Mouse (Mus musculus) frontal cortex, postnatal 25 days (tissue): Measurements from ENCODE around the gene Eif4ebp2.
A peak's percentile ranks its signal among the peaks of the same experiment; 100 is the strongest.

ENCODE experiments used
- DNase-seq, 2 experiments: peaks; one replicate each; pipeline ENCODE4 v3.0.0; 2022; ENCODE audit warnings: low spot score in 2 of 2

The Eif4ebp2 gene

DNA sequence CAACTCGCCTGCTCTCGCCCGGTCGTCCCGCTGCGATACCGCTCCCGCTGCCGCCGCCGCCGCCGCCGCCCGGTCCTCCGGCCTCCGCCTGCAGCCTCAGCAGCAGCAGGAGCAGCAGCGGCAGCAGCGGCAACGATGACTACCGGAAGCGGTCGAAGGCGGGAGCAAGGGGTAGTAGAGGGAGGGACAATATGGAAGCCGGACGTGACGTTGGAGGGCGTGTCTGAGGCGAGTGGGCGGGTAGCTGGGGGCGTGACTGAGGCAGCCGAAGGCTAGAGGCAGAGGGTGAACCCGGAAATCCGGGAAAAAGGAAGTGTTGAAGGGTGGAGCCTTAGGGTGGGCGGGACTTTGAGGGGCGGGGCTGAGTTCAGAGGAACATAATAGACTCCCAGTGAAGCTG lies at the start of gene Eif4ebp2:
Gene Eif4ebp2 (minus strand): TSS at position 17 of the 400 bp plus-strand sequence.
- peak; percentile 89 to 96 for DNase-seq

DNA sequence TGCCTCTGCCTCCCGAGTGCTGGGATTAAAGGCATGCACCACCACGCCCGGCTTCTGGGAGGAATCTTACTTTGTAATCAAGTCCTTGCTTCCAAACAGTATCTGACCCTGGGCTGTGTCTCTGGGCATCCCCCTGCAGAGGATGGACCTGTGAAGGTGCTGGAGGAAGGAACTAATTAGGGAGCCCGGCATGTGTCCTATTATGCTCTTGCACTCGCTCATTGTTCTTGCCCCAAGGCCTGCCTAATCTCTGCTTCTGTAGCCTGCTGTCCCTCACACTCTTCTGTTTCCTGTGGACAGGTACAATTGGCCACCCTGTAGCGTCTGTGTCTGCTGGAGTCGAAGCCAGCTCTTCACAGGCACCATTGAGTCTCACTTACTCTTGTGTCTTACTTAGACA lies 48.3 kb upstream of the Eif4ebp2 start:
- DNase-seq: no peak

DNA sequence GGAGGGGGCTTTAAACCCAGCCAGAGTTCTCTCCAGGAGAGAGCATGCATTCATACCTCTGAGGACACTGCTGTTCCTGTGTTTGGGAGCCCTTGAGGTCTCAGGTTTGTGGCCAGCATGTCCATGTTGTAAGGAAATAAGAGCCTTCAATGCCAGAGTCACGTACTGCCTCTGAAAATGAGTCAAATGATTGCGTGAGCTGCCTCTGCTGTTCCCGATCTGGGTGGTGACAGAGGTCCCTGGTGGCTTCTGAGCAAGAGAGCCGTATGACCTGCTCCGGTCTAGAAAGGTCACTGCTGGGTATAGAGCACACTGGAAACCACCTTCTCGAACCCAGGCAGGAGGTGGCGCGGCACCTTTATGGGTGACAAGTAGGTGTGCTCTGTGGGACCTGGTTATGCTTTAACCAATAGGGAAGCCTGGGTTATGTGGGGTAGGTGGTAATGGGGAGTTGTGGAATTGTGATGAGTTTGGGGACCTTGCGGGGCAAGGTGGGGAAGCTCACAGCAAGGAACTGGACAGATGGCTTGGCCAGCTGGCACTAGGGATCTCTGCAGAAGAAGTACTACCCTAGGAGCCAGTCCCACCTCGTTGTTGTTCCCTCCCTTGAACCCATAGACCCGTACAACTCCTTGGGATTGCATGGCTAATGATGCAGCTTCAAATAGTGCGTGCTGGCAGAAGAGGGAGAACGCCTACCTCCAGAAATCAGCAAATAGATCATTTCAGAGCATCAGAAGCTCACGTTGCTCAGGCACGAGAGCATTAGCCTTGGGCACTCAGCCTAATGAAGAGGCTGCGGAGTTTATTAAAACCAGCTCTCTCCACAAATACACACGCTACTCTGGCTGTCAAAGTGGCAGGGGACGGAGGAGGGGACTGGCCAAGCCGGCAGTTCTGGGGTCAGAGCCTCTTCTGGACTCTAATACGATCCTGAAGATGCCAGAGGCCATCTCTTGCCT lies 47.3 kb upstream of the Eif4ebp2 start:
- DNase-seq: no peak

DNA sequence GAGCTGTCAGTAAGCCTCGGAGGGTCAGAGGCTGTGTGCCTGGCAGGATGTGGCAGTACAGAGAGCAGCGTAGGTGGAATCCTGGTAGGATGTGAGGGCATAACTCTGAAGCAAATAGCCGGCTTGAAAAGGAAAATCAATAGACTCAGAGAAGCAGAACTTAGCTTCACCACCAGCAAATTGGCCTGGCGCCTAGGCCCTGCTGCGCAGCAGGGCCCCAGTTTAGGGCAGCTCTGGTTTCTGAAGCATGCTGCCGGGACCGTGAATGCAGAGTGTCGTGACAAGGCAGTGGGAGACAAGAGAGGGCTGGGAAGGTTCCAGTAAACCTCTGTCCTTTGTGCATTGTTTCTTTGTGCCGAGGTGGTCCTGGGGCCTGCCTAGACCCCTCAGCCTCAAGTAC lies 43.8 kb upstream of the Eif4ebp2 start:
- DNase-seq: no peak

DNA sequence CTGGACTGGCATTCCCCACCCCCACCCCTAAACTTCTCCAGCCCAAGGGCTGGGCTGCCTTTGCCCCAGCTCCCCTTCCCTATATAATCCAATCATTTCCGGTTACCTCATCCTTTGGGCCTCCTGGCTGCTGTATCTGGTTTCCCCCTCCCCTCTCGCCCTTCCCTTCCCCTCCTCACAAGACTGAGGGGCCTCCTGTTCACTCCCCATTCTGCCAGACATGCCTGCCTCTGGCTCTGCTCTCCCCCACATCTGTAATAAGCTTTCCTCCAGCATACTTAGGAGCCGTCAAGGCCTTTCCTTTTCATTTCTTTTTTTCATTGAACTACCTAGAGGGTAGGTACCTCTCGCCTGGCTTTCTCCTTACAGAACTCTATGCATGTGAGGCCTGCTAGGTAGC lies 43.0 kb upstream of the Eif4ebp2 start:
- DNase-seq: no peak

DNA sequence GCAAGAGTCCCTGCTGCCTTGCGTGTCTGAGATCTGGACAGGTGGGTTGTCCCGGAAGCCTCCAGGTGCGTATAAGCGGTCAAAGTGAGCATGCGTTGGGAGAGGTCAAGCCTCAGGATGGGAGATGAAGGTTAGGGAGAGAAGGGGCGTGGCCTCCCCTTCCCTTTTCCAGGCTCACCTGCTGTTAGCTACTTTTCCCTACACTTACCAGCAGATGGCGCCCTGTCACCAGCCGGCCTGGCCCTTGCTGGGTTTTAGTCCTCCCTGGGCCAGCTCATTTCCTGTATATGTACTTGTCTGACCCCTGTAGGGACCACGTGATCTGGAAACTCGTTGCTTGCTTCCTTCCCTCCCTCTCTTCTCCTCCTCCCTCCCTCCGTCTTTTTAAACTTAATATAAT lies 39.6 kb upstream of the Eif4ebp2 start:
- DNase-seq: peak; percentile 59 to 60

DNA sequence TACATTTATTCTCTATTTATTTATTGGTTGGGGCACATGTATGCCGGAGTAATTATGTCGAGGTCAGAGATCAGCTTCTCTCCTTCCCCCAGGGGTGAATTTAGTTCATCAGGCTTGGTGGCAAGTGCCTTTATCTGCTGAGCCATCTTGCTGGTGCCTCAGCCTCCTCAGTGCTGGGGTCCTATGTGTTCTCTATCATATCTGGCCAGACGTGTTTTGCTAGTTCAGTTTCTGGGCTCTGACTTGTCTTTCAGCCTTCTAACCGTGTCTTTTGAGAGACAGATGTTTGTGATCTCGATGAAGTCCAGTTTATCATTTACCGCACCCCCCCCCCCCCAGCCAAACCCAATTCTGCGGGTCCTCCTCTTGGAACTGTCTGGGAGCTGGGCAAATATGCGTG lies 39.1 kb upstream of the Eif4ebp2 start:
- no peak for DNase-seq

DNA sequence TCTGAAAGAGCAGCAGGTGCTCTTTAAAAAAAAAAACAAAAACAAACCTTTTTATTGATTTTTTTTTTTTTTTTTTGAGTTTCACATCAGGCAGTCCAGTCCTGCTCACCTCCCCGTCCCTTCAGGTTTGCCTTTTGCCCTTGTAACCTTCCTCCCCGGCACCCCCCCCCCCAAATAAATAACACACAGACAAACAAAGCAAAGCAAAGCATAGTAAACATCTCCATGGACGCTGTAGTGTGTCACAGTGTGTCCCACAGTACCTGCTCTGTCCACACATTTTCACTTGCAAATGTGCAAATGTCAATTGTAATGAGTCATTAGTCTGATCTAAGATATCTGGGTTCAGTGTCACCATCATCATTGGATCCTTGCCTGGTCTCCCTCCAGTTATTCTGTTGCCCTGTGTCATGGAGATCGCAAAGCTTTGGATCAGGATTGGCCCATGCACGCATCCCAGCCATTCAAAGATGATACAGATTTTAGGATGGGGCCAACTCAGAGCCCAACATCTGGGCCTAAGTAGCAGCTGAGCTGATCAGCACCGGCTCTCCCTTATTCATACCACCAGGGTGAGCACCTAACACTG lies 36.2 kb upstream of the Eif4ebp2 start:
- DNase-seq: no peak

DNA sequence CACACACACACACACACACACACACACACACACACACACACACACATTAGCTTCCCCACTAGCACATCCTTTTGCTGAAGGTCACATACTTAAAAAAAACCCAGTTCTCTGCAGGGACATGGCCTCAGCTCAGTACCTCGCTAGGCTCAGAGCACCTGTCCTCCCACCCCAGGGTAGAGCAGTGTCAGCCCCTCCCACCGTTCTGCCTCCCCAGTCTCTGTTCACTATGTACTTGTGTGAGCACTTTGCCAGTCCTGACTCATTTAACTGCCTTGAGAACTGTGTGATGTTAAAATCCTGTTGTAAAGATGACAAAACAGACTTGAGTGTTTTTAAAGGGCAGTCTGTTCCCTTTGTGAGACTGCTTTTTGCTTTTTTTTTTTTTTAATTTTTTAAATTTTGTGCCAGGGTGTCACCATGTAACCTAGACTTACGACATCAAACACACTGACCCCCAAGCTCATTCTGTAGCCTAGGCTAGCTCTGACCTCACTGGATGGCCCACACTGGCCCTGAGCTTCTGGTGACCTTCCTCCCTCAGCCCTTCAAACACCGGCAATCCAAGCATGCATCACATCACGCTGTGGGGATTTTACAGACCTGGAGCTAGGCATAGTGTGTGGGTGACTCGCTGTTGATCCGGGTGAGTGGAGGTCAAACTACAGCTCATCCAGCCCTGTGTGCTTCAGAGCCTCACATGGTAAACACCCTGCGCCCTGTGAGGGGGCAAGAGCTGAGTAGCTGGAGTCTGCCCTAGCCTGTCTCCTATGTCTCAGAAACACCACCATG lies 34.3 kb upstream of the Eif4ebp2 start:
- DNase-seq: no peak

DNA sequence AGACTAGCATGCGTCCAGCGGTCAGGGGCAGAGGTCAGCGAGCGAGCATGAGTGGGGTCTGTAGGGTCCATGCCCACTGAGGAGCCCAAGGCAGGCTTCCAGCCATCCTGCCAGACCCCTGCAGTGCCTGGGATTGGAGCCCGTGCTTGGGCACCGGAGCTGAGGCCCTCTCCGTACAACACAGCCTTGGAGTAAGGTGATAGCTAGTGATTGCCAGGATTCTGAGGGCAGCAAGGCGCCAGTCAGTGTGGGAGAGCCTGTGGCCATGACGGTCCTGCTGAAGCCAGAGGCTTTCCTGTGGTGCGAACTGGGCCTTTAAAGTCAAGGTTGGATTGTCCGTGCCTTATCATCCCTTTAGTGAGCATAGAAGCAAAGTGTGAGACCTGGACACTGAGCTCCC lies 32.3 kb upstream of the Eif4ebp2 start:
- DNase-seq: no peak

DNA sequence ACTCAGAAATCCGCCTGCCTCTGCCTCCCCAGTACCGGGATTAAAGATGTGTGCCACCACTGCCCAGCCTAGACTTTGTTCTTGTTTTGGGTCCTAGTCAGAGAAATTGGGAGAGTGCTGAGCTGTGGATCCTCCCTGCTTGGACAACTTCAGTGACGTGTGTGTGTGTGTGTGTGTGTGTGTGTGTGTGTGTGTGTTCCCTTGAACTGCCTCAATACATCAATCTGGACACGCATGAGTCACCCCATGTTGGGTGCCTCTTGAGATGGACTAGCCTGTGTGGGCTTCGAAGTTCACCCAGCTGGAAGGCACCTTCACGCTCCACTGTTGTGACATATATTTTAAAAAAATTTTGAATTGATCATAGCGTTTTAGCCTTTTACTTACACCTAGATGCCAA lies 30.3 kb upstream of the Eif4ebp2 start:
- no peak for DNase-seq

DNA sequence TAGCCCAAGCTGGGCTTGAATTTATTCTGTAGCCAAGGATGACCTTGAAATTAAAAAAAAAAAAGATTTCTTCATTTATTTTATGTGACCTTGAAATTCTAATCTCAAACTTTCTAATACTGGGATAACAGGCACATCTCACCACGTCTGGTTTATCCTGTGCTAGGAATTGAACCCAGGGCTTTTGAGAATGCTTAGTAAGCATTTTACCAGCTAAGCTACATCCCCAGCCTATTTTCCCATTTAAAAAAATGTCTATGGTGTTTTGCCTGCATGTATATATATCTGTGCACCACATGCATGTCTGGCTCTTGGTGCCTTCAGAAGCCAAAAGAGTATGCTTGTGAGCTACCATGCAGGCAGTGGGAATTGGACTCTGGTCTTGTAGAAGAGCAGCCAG lies 28.0 kb upstream of the Eif4ebp2 start:
- no peak for DNase-seq

DNA sequence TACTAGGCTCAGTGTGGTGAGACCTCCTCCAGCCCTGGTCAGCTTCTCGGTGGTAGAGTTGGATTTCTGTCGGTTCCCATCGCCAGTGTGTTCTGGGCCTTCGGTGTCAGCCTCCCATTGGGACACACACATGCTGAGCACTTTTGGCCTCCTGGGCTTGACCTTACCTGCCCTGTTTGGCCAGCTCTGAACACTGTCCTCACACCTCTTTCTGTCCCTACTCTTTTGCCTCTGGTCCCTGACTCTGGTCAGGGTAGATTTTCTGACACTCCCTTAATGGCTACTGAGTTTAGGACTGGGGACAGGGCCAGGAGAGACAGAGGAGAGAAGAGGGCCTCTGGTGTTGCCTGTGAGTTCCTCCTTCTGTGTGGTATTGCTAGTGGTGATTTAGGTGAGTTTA lies 27.5 kb upstream of the Eif4ebp2 start:
- DNase-seq: no peak

DNA sequence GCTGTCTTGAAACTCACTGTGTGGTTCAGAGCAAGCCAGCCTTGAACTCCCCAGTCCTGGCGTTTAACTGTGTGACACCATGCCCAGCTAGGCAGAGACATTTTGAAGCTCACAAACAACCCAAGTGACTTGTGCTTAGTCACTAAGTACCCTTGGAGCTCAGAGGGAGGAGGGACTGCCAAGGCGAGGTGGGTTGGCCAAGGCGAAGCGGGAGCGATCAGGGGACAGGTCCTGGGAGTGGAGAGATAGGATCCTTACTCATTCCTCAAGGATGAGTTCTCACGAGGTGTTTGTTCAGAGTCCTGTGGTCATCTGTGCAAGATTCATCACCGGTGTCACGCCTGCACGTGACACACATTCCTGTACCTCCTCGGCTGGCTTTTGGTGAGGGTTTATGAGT lies 27.0 kb upstream of the Eif4ebp2 start:
- DNase-seq: no peak

DNA sequence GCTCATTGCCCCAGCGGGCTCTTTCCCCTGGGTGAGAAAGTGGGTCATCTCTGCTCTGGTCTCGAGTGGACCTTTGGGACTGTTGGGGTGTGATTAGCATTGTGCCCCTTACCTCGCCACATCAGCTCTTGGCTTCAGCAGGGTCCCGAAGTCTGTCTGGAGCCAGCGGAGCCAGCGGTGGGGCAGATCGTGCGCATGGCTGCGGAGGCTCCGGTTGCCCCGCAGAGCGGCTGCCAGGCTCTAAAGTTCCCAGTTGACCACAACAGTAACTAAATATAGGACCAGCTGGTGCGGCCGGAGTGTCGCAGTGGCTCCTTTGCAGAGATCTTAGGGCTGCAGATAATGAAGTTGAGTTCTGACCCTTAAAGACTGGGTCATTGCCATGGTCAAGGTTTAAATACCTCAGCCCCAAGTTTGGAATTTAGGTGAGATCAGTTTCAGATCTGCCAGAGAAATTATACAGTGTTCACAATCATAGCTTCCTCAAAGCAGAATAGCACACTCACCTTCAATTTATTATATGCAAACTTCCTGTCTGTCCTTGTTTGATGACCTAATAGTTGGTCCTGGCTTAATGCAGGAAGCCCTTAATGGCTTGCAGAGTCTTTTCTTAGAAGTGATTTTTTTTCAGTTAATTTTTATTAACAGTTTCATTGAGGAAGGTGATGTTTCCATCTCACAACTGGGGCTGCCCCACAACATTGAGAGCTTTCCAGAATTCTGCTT lies 24.1 kb upstream of the Eif4ebp2 start:
- no peak for DNase-seq

DNA sequence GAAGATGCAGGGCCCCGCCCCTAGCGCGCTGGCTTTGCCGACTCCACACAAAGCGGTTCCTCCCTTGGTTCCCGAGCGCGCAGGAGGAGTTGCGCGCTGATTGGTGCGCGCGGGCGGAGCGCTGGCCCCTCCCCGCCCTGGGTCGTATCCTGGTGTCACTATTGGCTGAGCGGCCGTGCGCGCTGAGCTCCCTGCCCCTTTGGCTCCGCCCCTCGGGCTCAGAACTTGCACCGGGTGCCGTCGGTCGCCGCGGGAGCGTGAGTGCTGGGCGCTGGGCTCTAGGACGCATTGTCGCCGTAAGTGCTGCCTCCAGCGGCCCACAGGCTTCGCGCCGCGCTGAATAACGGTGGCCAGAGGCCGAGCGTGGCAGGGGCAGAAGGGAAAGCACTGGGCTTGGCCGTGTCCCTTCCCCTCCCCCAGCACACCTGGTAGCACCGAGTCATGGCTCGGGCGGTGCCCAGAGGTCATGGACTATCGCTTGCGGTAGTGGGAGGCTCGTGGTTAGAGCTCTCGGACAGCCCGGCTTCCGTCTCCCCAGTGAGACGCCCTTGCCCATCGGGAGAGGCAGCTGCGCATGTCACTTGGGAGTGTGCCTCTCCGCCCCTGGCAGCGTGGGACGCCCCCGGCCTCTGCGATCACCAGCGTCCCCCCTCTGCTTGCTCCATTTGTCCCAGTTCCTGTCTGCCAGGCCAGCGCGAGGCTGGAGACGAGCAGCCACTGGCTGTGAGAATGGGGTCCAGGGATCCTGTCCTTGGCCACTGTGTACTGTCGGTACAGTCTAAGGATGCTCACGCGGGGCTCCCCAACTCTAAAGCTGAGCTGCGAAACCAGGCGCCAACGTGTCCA lies 23.4 kb upstream of the Eif4ebp2 start, which contains the start of gene Lrrc20:
Gene Lrrc20 (plus strand): TSS at position 208 of the 846 bp plus-strand sequence.
- DNase-seq: peak; percentile 85 to 89

DNA sequence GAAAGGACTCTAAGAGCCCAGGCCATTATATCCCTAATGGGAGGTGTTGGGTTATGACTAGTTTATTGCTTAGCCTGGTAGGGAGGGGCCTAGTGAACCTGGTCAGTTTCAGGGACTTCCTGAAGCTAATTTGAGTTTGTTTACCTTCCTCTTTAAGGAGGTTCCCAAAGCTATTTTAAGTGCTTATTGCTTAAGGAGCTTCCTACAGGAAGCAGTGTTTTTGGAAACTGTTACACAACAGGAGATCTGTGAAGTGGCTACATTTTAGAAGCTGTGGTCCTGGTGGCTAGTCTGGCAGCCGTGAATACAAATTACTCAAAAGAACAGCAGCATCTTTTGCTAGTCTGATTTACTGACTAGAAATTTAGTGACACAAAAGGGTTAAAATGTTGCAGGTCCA lies 21.9 kb upstream of the Eif4ebp2 start:
- no peak for DNase-seq

DNA sequence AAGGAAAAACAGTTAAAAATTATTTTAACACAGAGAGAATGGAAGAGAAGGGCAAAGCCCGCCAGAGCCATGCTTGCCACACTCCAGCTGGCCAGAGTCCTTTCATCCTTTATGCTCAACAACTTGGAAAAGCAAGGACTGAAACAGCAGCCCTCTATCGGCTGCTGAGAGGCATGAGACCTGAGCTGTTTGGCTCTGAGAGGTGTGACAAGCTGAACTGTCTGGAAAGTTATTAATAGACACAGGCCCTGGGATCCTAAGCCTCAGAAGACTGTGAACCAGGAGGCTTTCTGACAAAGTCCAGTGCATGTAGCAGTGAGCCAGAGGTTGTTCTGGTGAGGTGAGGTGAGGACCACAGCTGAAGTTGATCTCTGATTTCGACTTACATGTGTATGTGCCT lies 21.2 kb upstream of the Eif4ebp2 start:
- DNase-seq: no peak

DNA sequence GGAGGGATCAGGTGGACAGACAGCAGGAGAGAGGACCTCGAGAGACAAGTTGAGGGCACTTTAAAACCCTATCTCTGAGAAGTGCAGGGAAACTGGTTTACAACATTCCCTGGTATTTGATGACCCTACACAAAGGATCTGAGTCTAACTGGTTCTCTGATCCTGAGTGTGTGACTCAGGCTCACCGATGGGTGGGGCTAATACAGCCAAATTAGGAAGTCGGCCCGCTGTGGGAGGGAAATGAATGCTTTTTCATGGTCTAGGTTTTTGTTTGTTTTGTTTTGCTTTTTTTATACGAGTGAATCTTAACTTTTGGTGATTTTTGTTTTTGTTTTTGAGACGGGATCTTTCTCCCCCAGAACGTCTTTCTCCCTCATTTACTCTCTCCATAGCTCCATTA lies 16.4 kb upstream of the Eif4ebp2 start:
- DNase-seq: no peak

DNA sequence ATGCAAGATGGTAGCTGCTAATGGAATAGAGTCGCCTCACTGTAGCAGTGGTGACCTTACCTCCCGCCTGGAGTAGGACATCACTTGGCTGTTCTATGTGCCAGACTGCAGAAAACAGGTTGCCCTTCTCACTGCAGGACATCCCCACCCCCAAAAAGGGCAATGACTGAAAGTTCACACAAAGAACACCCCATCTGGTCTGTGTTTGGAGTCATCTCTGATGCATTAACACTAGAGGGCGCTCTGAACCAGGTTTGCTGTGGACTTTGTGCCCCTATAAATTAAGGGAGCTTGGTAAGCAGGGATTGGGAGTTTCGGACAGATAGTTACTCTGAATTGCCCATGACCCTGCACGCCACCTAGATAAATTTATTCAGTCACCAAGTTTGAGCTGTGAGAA lies 14.4 kb upstream of the Eif4ebp2 start:
- DNase-seq: no peak

DNA sequence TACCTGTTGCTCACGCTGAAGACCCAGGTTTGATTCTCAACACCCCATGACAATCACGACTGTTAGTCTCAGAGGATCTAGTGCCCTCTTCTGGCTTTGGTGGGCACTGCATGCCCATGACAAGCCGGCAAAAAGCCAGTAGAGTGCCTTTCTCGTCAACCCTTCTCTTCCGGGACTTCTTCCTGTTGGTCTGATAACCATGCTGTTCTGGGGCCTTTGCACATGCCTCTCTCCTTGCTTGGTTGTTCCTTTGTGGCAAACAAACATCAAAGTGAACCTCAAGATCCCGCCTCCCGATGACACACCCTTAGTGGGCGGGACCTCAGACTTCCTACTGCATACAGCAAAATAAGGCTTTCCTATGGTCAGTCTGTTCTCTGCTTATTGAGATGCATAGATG lies 13.8 kb upstream of the Eif4ebp2 start:
- no peak for DNase-seq
